Mouse (Mus musculus) left cerebral cortex, adult 2 months (tissue): ENCODE data around the gene Bcl9l. TPM values are rescaled to one million over a fixed set of nuclear protein-coding genes. Genes with fewer than 3 reads are reported as not detected.
"Not testable (repeated sequence)": the region's sequence is repeated elsewhere in the genome, so short reads cannot be mapped to it uniquely, and the experiment has no call there.

Experiments used
- DNase-seq, 2 experiments: peaks; one replicate each; pipeline ENCODE4 v3.0.0; 2021 to 2022; ENCODE audit warnings: low spot score in 2 of 2, mixed read lengths in 1 of 2; ENCODE audit errors: extremely low spot score in 1 of 2
- H3K27ac ChIP-seq: fragments of 200-600 bp; 2 replicates; pipeline ENCODE4 v1.8.1; 2022
- H3K4me3 ChIP-seq: fragments of 200-600 bp; 2 replicates; pipeline ENCODE4 v1.8.1; 2022
- CTCF ChIP-seq: fragments of 200-600 bp; IDR thresholded peaks from 2 replicates; pipeline ENCODE4 v1.8.1; 2022; ENCODE audit warnings: antibody characterized with exemption, mild to moderate bottlenecking, moderate library complexity
- intact Hi-C: fragments of 180-260 bp; cut with DNase I; formaldehyde crosslinking; loops from one replicate; pipeline ENCODE4 v1.15.1; 2025
- long read RNA-seq, 2 experiments: library from polyadenylated mRNA; stranded (forward); transcript quantifications; one replicate each; pipeline ENCODE4 v2.0.0; 2021; ENCODE audit warnings: borderline mapping rate in 2 of 2
- total RNA-seq, 2 experiments: library from RNA; stranded (reverse); gene quantifications; 2 replicates each; pipeline ENCODE4 v1.2.3; 2021

The Bcl9l gene
- total RNA-seq: 10 to 100 TPM; 58.6 to 63.4 TPM
- long read RNA-seq, experiment 1, partial matches to known transcripts: 17 of 19 reads
- long read RNA-seq, experiment 1, other reads (novel, unspliced or antisense): 2 of 19 reads
- long read RNA-seq, experiment 2, full-length matches to known transcripts: 1 of 29 reads
- long read RNA-seq, experiment 2, partial matches to known transcripts: 23 of 29 reads
- long read RNA-seq, experiment 2, other reads (novel, unspliced or antisense): 5 of 29 reads

- intact Hi-C loops: no loop called here
- H3K4me3 ChIP-seq: peak within 1 kb of the TSS; percentile 98
- peak; percentile 90 to 91 for DNase-seq
- TF ChIP-seq CTCF: peak; percentile 86
- H3K27ac ChIP-seq: peak within 1 kb of the TSS; percentile 96
Measured at GRCm38 (mm10) chr9:44482552-44482951, at the start of gene Bcl9l. Bcl9l (plus strand) TSS chr9:44482825.

- no peak for TF ChIP-seq CTCF
- H3K4me3 ChIP-seq: no peak overlapping the region
- intact Hi-C loops: no loop called here
- DNase-seq: no peak
- no peak overlapping the region for H3K27ac ChIP-seq
Measured at GRCm38 (mm10) chr9:44435747-44436146, 46.9 kb upstream of the Bcl9l start.

DNA sequence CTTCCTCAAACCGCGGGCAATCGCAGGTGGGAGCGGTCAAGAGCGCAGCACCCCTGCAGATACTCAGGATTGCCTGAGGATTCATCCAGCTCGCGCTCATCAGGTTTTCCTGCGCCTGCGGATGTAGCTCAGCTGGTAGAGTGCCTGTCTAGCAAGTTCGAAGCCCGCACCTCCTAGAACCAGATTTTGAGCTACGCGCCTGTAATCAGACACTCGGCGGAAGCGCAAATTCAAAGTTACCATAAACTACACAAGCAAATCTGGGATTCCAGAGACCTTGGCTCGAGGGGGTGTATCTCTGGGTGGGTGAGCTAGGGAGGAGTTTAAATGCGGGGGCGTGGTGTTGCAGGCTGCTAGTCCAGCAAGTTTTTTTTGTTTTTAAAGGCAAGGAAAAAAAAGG is 41.7 kb upstream of the Bcl9l start, which contains the start of gene Foxr1:
Gene Foxr1, minus strand, starts transcription at position 176 of the 400 bp plus-strand sequence.
- Histone ChIP-seq H3K27ac (no peak within 1 kb of the TSS), H3K4me3 (no peak within 1 kb of the TSS)
- no peak for TF ChIP-seq CTCF
- DNase-seq: no peak
- intact Hi-C loops: no loop called here

DNA sequence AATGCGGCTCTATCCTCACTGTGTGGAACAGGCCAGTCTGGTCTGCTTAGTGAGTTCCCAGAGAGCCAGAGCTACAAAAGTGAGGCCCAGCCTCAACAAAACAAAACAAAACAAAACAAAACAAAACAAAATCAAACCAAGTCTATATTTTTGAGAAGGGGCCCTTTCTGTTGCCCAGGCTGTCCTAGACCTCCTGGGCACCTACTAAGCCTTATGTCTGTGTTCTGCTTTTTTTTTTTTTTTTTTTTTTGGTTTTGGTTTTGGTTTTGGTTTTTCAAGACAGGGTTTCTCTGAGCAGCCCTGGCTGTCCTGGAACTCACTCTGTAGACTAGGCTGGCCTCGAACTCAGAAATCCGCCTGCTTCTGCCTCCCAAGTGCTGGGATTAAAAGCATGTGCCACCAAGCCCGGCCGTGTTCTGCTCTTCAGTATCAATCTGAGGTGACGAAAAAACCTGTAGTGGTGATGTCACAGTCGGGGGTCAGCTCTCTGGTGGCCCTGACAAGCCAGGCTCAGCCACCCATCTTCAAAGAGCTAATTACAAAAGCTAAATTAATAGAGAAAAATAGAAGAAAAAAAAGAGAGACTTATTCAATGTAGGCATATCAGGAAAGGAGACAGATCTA is 38.1 kb upstream of the Bcl9l start:
- H3K27ac ChIP-seq, intact Hi-C loops, H3K4me3 ChIP-seq, DNase-seq: not testable (repeated sequence)

- intact Hi-C loops: no loop called here
- H3K27ac ChIP-seq: no peak overlapping the region
Measured at GRCm38 (mm10) chr9:44450387-44450786, 32.2 kb upstream of the Bcl9l start.

DNA sequence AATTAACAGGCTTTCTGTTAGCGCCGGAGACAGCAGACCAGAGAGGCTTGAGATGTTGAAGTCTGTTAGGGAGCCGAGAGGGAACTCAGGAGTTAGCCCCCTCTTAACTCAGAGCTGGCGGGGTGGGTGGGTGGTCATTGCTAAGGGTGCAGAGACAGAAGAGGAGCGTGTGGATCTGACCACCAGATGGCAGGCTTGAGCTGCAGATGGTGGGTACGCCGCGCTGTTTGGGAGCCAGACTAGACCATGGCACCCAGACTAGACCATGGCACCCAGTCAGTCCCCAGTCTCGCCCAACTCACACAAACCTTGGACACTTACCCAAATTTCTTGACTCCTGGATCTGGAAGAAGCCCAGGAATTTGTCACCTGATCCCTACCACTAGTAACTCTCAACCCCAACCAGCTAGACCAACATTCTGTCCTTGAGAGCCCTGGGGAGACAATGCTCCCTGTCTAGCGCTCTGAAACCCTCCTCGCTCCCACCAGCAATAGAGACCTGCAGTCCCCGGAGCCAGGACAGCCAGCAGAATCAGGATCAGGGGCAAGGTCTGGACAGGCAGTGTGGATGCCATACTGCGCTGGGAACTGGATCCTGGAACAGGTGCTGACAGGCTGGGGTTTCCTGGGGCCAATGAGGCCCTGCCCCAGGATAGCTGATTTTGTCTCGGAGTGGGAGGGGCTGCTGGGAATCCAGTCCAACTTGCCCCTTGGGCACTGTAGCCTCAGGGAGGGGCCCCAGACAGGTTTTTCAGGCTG is 28.3 kb upstream of the Bcl9l start:
- peak; percentile 91 for TF ChIP-seq CTCF
- H3K27ac ChIP-seq: no peak overlapping the region
- H3K4me3 ChIP-seq: no peak overlapping the region
- intact Hi-C loops: loop anchor here (1.0 kb wide), 3 partner anchors 44 to 198 kb away; no protein-coding TSS in a partner anchor
- DNase-seq: peak; percentile 86 to 88

More at GRCm38 (mm10) chr9:44450387-44450786, 32.2 kb upstream of the Bcl9l start:
- H3K4me3 ChIP-seq: no peak overlapping the region
- no peak for DNase-seq
- TF ChIP-seq CTCF: peak; percentile 46

DNA sequence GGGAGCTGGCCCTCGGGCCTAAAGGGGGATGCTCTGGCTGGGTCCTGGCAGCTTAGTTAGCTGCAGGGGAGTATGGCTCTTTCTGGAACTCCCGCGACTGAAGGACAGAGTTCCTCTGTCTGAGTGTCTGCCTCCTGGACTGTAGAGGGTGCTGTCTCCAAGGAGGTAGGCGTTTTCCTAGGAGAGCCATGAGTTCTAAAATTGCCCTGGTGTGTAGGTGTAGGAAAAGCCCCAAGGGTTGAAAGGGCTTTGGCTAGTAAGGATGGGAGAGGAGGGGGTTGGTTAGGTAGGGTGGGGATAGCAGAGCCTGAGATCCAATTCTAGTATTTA is 27.8 kb upstream of the Bcl9l start, which contains the start of gene Upk2:
Gene Upk2, minus strand, starts transcription at position 86 of the 330 bp plus-strand sequence.
- TF ChIP-seq CTCF: peak; percentile 39
- Histone ChIP-seq H3K4me3 (no peak within 1 kb of the TSS), H3K27ac (no peak within 1 kb of the TSS)
- no peak for DNase-seq
- intact Hi-C loops: loop anchor here (1.0 kb wide), 3 partner anchors 43 to 197 kb away; no protein-coding TSS in a partner anchor

DNA sequence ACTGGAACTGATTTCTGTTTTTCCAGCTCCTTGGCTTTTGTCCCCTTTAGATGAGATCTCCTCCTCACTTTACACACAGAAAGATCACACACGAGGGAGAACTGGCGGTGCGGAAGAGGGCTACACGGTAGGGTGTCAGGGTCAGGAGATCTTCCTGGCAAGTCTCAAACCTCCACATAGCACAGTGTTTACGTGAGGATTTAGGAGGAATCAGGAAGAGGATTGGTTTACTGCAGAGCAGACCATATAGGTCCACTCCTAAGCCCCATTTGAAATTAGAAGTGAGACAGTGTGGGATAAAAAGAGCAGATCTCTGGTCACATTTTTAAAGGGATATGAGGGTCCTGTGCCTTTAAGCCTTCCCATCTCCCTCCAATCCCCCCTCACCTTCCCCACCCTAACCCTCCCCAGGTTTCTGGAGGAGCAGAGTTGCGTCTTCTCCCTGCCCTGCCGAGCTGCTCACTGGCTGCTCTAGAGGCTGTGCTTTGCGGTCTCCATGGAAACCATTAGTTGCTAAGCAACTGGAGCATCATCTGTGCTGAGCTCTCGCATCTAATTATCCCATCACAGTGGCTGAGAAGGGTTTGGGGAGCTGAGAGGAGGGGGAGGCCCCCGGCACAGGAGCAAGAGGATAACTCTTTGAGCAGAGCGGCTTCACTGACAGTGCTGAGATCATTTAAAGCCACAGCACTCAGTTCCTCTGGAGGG is 25.4 kb upstream of the Bcl9l start:
- no peak for TF ChIP-seq CTCF
- intact Hi-C loops: loop anchor here (1.0 kb wide), 1 partner anchor 22 kb away; no protein-coding TSS in a partner anchor
- peak overlapping the region; percentile 24; the same call in 1 of the 2 replicates for H3K4me3 ChIP-seq
- peak; percentile 81 to 86 for DNase-seq
- H3K27ac ChIP-seq: peak overlapping the region; percentile 90

- Histone ChIP-seq H3K4me3 (no peak overlapping the region), H3K27ac (no peak overlapping the region)
- TF ChIP-seq CTCF: no peak
- DNase-seq: no peak
- intact Hi-C loops: no loop called here
Measured at GRCm38 (mm10) chr9:44461950-44462349, 20.7 kb upstream of the Bcl9l start.

DNA sequence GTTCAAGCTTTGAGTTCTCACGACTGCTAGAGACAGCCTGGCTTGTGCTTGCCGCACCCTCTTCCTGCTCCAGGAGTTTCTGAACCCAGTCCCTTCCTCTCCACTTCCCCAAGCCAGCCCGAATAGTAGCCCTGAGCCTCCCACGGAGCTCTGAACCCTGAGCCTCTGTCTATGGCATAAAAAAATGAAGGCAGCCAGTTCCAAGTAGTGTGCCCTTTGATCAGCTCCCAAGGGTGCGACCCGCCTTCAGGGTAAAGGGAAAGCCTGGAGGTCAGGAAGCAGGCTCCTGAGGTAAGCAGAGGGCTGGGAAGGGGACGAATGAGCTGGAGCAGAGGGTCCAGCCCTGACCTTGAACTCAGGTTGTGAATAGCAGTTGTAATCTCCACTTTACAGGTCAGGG is 14.4 kb upstream of the Bcl9l start:
- H3K27ac ChIP-seq: no peak overlapping the region
- intact Hi-C loops: no loop called here
- no peak for TF ChIP-seq CTCF
- H3K4me3 ChIP-seq: no peak overlapping the region
- DNase-seq: no peak

DNA sequence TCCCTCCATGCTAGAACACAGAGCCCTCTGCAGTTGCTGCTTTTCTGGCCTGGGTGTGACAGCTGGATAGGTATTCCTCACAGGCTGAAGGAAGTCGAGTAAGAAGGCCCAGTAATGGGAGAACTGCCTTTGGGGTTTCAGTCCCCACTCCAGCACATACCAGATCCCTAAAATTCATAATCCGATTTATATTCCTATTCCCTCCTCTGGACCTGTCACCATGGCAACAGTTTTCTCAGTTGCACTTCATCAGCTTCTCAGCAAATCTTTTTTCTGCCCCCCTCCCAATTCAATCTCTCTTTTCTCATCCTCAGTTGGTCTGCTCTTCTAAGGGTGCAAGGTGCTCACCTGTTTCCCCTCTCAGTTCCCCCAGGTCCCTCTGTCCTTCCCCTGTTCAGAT is 13.8 kb upstream of the Bcl9l start:
- intact Hi-C loops: no loop called here
- DNase-seq: no peak
- Histone ChIP-seq H3K27ac (no peak overlapping the region), H3K4me3 (no peak overlapping the region)
- no peak for TF ChIP-seq CTCF

GRCm38 (mm10) chr9:44473184-44473583 is 9.4 kb upstream of the Bcl9l start:
- TF ChIP-seq CTCF: peak; percentile 32
- Histone ChIP-seq H3K4me3 (no peak overlapping the region), H3K27ac (no peak overlapping the region)
- no peak for DNase-seq
- intact Hi-C loops: no loop called here
